Mouse (Mus musculus) kidney, adult 18-20 months (tissue): ENCODE data around the gene Nrip2.

Source experiments
- DNase-seq: peaks from one replicate; pipeline ENCODE4 v3.0.0; 2021

Nrip2 gene

GRCm38 (mm10) chr6:128438871-128439341 is 39.8 kb downstream of the Nrip2 start:
- peak; percentile 53 for DNase-seq

GRCm38 (mm10) chr6:128440238-128440637 is 41.1 kb downstream of the Nrip2 start:
- no peak for DNase-seq

- peak; percentile 65 for DNase-seq
Observed at GRCm38 (mm10) chr6:128445761-128446535, 46.9 kb downstream of the Nrip2 start.

- DNase-seq: no peak
Observed at GRCm38 (mm10) chr6:128447063-128447462, 48.0 kb downstream of the Nrip2 start.

GRCm38 (mm10) chr6:128455835-128456605 is 56.9 kb downstream of the Nrip2 start:
- DNase-seq: no peak

- no peak for DNase-seq
Observed at GRCm38 (mm10) chr6:128457186-128457585, 58.1 kb downstream of the Nrip2 start.

GRCm38 (mm10) chr6:128460321-128460720 is 61.2 kb downstream of the Nrip2 start:
- no peak for DNase-seq

- no peak for DNase-seq
Observed at GRCm38 (mm10) chr6:128460729-128461503, 61.8 kb downstream of the Nrip2 start.

GRCm38 (mm10) chr6:128461606-128462005 is 62.5 kb downstream of the Nrip2 start:
- no peak for DNase-seq

GRCm38 (mm10) chr6:128464996-128465395 is 65.9 kb downstream of the Nrip2 start:
- no peak for DNase-seq
